Mouse (Mus musculus) midbrain, postnatal 0 days (tissue): Measurements from ENCODE around the gene Slc34a3. TPM values are rescaled to one million over a fixed set of nuclear protein-coding genes. Genes with fewer than 3 reads are reported as not detected.

Experiments used
- ATAC-seq: fragments of 200-750 bp; cut with Nextera tagmentation; 2 replicates; pipeline ENCODE4 v1.8.0; 2017; ENCODE audit warnings: moderate number of reproducible peaks, mild to moderate bottlenecking, moderate TSS enrichment, moderate library complexity; ENCODE audit not compliant: low FRiP score
- DNase-seq: peaks from one replicate; pipeline ENCODE4 v3.0.0-alpha.2; 2015; ENCODE audit warnings: low spot score
- H3K27ac ChIP-seq: fragments of 300-500 bp; sonication (generic); 2 replicates; pipeline ENCODE4 v1.5.1; 2014; ENCODE audit warnings: low read depth, mild to moderate bottlenecking, low read length, mixed read lengths
- H3K27me3 ChIP-seq: fragments of 300-500 bp; sonication (generic); 2 replicates; pipeline ENCODE4 v1.6.1; 2014; ENCODE audit warnings: low read length, control low read depth, mixed read lengths; ENCODE audit not compliant: insufficient read depth
- H3K36me3 ChIP-seq: fragments of 300-500 bp; sonication (generic); 2 replicates; pipeline ENCODE4 v1.6.1; 2014; ENCODE audit warnings: low read length, control low read depth, mixed read lengths; ENCODE audit not compliant: insufficient read depth
- H3K4me1 ChIP-seq: fragments of 300-500 bp; sonication (generic); 2 replicates; pipeline ENCODE4 v1.6.1; 2014; ENCODE audit warnings: mild to moderate bottlenecking, control low read depth, antibody characterized with exemption, low read length, mixed read lengths; ENCODE audit not compliant: insufficient read depth
- H3K4me2 ChIP-seq: fragments of 300-500 bp; sonication (generic); 2 replicates; pipeline ENCODE4 v1.6.1; 2014; ENCODE audit warnings: low read depth, mild to moderate bottlenecking, low read length, mixed read lengths; ENCODE audit not compliant: poor library complexity, severe bottlenecking
- H3K4me3 ChIP-seq: fragments of 300-500 bp; sonication (generic); 2 replicates; pipeline ENCODE4 v1.5.1; 2014; ENCODE audit warnings: low read depth, mild to moderate bottlenecking, low read length, moderate library complexity
- H3K9ac ChIP-seq: fragments of 300-500 bp; sonication (generic); replicated peaks from 2 replicates; pipeline ENCODE4 v1.6.1; 2014; ENCODE audit warnings: mild to moderate bottlenecking, low read length, moderate library complexity, mixed read lengths; ENCODE audit not compliant: poor library complexity, severe bottlenecking
- H3K9me3 ChIP-seq: fragments of 300-500 bp; sonication (generic); 2 replicates; pipeline ENCODE4 v1.6.1; 2016; ENCODE audit warnings: low read length, control low read depth
- CTCF ChIP-seq: IDR thresholded peaks from 2 replicates; pipeline ENCODE4 v1.5.1; 2016; ENCODE audit warnings: antibody characterized with exemption, mild to moderate bottlenecking
- WGBS: fragments of 180-500 bp; shearing (Covaris S2); extraction: QIAGEN DNeasy Blood & Tissue Kit; methylation state at CpG from one replicate; pipeline ENCODE4 v1.1.7; 2014; 5-methylcytosine and 5-hydroxymethylcytosine counted together
- polyA plus RNA-seq: library from polyadenylated mRNA; unstranded; fragments of >200 nt; fragmentation: Nextera tagmentation; extraction: Ambion mirVana; gene quantifications from 2 replicates; pipeline ENCODE4 v1.2.1, GENCODE M21; 2015
- total RNA-seq: library from RNA; depleted of rRNA; stranded (reverse); fragments of >200 nt; gene quantifications from 2 replicates; pipeline ENCODE4 v1.2.3, GENCODE M21; 2014

Slc34a3 gene
- total and polyA plus RNA-seq, 2 experiments from 2014 or later = not detected

DNA sequence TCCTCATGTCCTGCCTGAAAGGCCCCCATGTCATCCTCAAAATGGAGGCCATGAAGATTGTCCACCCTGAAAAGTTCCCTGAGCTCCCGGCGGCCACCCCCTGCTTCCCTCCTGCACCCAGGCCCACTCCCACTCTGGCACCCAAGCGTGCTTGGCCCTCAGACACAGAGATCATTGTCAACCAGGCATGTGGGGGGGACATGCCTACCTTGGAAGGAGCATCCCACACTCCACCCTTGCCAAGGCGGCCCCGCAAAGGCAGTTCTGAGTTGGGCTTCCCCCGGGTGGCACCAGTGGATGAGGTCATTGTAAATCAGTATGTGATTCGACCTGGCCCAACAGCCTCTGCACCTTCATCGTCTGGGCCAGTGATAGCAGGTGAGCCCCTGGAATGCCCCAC lies 9.2 kb upstream of the Slc34a3 start:
- H3K4me3 ChIP-seq = peak overlapping the region; percentile 75
- TF ChIP-seq CTCF = no peak
- peak overlapping the region; percentile 94 for H3K4me2 ChIP-seq
- 85% methylated on average over 8 of the region's 8 CpGs for WGBS
- H3K27ac ChIP-seq = no peak overlapping the region
- no peaks in the 10 kb centered on the region for H3K27me3 ChIP-seq
- H3K9ac ChIP-seq = peak overlapping the region; percentile 87
- no peaks in the 10 kb centered on the region for H3K9me3 ChIP-seq
- DNase-seq (no peak), ATAC-seq (no peak)
- peaks cover 9% of the 10 kb centered on the region; the same call in 1 of the 2 replicates for H3K4me1 ChIP-seq
- peaks cover 24% of the 10 kb centered on the region for H3K36me3 ChIP-seq

DNA sequence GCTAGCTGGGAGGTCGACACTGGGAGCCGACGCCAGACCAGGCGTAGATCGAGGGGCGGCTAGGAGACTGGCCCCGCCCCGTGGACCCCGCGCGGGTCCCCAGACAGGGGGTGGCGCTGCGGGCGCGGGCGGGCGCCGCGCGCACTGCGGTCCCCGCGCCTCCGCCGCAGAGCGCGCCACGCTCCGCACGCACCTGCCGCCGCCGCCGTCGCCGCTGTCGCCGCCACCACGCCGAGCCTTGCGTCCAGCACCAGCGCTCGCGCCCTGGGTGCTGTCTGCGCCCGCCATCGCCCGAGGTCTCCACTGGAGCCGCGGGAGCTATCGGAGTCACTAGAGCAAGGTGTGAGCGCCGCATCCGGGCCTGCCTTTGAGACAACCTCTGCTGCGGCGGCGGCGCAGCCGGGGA lies 7.9 kb upstream of the Slc34a3 start, which contains the start of the genes Rnf208 and Cysrt1:
TSS of gene Rnf208 (plus strand) at position 155 of the 406 bp plus-strand sequence.
TSS of gene Cysrt1 (minus strand) at position 352 of the 406 bp plus-strand sequence.
- 2% methylated on average over 42 of the region's 59 CpGs for WGBS
- H3K9me3 ChIP-seq = no peaks in the 10 kb centered on the region
- peak; percentile 57 for DNase-seq

DNA sequence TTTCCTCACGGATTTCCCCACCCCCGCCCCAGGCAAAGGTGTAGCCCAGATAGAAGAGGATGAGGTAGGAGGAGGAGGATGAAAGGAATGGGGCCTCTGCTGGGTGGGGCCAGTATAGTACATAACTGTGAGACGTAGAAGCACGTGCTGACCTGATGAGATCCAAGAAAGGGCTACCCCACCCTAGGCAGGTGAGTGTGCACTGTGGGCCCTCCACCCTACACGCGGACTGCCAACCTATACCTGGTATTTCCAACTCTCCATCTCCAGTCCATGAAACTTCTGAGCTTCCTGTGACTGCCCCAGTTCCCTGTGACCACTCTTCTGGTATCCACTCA lies 7.2 kb upstream of the Slc34a3 start:
- H3K9ac ChIP-seq = peak overlapping the region; percentile 87

More for the DNA sequence above, 7.9 kb upstream of the Slc34a3 start, which contains the start of the genes Rnf208 and Cysrt1:
- no peak for TF ChIP-seq CTCF
- peak within 1 kb of the TSS; percentile 94 for H3K4me2 ChIP-seq
- no peaks in the 10 kb centered on the region for H3K27me3 ChIP-seq
- H3K4me1 ChIP-seq = peaks cover 9% of the 10 kb centered on the region; the same call in 1 of the 2 replicates
- peak within 1 kb of the TSS; percentile 87 for H3K9ac ChIP-seq
- ATAC-seq = peak; percentile 60
- H3K36me3 ChIP-seq = peaks cover 17% of the 10 kb centered on the region
- peak within 1 kb of the TSS; percentile 75 for H3K4me3 ChIP-seq
- peak within 1 kb of the TSS; percentile 80 for H3K27ac ChIP-seq

DNA sequence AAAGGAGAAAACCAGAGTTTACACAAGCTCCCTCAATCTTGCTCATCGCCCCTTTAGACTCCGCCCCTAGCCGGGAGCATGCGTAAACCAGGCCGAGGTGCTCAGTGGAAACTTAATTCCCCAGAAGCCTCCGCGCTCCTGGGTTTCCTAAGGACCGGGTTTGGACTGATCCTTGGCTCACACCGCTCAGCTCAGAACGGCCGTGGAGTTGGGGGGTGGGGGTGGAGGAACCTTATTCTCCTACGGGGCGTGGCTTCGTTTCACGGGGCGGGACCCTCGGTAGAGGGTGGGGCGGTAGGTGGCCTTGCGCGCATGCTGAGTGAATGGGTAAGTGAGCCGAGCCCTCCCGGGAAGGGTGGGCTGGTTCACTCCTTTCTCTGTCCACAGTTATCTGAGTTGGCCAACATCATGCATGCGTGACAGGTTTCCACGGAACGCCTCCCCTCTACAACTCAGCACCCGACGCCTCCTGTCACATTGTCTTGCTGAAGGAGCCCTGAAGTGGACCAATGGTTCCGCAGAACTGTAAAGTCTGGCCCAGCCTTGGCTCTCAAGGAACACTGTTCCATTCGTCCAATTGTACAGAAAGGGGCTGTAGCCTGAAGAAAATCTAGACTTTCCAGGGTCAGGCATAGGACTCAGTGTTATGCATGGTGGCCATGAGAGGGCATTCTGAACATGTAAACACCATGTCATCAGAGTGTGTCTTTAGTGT lies 6.7 kb upstream of the Slc34a3 start:
- H3K4me3 ChIP-seq = peak overlapping the region; percentile 75
- DNase-seq (peak; percentile 84), ATAC-seq (peak; percentile 79)
- peaks cover 12% of the 10 kb centered on the region for H3K36me3 ChIP-seq
- peak overlapping the region; percentile 80 for H3K27ac ChIP-seq
- peak overlapping the region; percentile 87 for H3K9ac ChIP-seq
- peaks cover 9% of the 10 kb centered on the region; the same call in 1 of the 2 replicates for H3K4me1 ChIP-seq
- TF ChIP-seq CTCF = no peak
- H3K9me3 ChIP-seq = no peaks in the 10 kb centered on the region
- H3K27me3 ChIP-seq = no peaks in the 10 kb centered on the region; the same call in 1 of the 2 replicates
- peak overlapping the region; percentile 94 for H3K4me2 ChIP-seq
- under 1% methylated on average over 29 of the region's 29 CpGs for WGBS

More for the DNA sequence above, 7.2 kb upstream of the Slc34a3 start:
- H3K27me3 ChIP-seq = no peaks in the 10 kb centered on the region
- 14% methylated on average over 6 of the region's 6 CpGs for WGBS
- DNase-seq (no peak), ATAC-seq (peak; percentile 47; the same call in 1 of the 2 replicates)
- peaks cover 17% of the 10 kb centered on the region for H3K36me3 ChIP-seq
- H3K4me3 ChIP-seq = peak overlapping the region; percentile 75
- TF ChIP-seq CTCF = no peak
- H3K27ac ChIP-seq = peak overlapping the region; percentile 80
- peaks cover 9% of the 10 kb centered on the region; the same call in 1 of the 2 replicates for H3K4me1 ChIP-seq
- no peaks in the 10 kb centered on the region for H3K9me3 ChIP-seq
- peak overlapping the region; percentile 94 for H3K4me2 ChIP-seq

DNA sequence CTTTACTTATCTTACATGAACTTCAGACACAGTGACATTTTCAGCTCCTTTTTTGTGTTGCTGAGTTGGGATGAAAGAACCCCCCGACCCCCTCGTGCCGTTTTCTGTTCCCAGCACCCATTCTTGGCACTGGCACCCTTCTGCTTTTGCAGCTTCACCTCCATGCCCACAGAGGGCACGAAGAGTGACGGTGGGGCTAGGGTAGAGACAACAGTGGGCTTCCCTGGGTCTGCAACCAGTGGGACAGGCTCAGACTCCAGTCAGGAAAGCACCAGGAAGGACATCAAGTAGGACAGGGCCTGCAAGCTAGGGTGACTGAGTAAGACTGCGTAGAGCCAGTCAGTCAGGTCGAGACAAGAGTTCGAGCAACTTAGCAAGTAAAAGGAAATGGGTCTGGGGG lies 6.1 kb upstream of the Slc34a3 start:
- peak overlapping the region; percentile 94 for H3K4me2 ChIP-seq
- peak overlapping the region; percentile 75; the same call in 1 of the 2 replicates for H3K4me3 ChIP-seq
- no peak overlapping the region for H3K9ac ChIP-seq
- H3K36me3 ChIP-seq = peaks cover 7% of the 10 kb centered on the region
- H3K4me1 ChIP-seq = peaks cover 9% of the 10 kb centered on the region; the same call in 1 of the 2 replicates
- no peaks in the 10 kb centered on the region; the same call in 1 of the 2 replicates for H3K27me3 ChIP-seq
- DNase-seq = no peak
- peak overlapping the region; percentile 59; the same call in 1 of the 2 replicates for H3K27ac ChIP-seq
- ATAC-seq = no peak
- 53% methylated on average over 8 of the region's 8 CpGs for WGBS
- TF ChIP-seq CTCF = no peak
- no peaks in the 10 kb centered on the region for H3K9me3 ChIP-seq

DNA sequence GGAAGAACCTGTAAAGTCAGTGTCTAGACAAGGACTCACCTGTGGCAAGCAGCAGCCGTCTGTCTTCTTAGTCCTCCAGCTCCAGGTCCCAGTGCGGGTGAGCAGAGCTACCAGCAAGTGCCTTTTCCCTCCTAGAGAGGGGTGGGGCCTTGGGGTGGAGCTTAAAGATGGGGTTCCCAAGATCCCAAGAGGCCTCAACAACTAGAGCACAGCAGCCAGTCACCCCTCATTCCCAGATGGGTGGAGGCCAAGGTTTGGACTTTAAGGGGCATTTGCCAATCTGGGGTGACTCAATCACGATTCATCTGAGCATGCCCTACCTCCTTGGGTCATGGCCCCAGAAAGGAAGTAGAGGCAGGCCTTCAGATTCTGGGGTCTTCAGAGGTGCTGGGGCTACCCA lies 5.6 kb upstream of the Slc34a3 start:
- 89% methylated on average over 3 of the region's 3 CpGs for WGBS
- no peaks in the 10 kb centered on the region; the same call in 1 of the 2 replicates for H3K27me3 ChIP-seq
- no peak overlapping the region for H3K27ac ChIP-seq
- no peak overlapping the region for H3K9ac ChIP-seq
- DNase-seq (no peak), ATAC-seq (no peak)
- no peak overlapping the region for H3K4me3 ChIP-seq
- TF ChIP-seq CTCF = no peak
- H3K4me2 ChIP-seq = no peak overlapping the region
- no peaks in the 10 kb centered on the region for H3K9me3 ChIP-seq
- peaks cover 2% of the 10 kb centered on the region for H3K36me3 ChIP-seq
- peaks cover 9% of the 10 kb centered on the region; the same call in 1 of the 2 replicates for H3K4me1 ChIP-seq
